Mouse (Mus musculus) small intestine, adult 2 months (tissue): ENCODE results near the gene Olfr920.

Experiments
- CTCF ChIP-seq: fragments of 200-500 bp; IDR thresholded peaks from 2 replicates; pipeline ENCODE4 v1.5.1; 2012; ENCODE audit warnings: low read depth, mild to moderate bottlenecking, control low read depth, inconsistent platforms, low read length, moderate library complexity, mixed read lengths; ENCODE audit not compliant: insufficient replicate concordance, insufficient read length; ENCODE audit errors: extremely low read depth
- POLR2A ChIP-seq: fragments of 200-500 bp; IDR thresholded peaks from 2 replicates; pipeline ENCODE4 v1.6.1; 2012; ENCODE audit warnings: low read depth, mild to moderate bottlenecking, control low read depth, inconsistent platforms, low read length, moderate library complexity

DNA sequence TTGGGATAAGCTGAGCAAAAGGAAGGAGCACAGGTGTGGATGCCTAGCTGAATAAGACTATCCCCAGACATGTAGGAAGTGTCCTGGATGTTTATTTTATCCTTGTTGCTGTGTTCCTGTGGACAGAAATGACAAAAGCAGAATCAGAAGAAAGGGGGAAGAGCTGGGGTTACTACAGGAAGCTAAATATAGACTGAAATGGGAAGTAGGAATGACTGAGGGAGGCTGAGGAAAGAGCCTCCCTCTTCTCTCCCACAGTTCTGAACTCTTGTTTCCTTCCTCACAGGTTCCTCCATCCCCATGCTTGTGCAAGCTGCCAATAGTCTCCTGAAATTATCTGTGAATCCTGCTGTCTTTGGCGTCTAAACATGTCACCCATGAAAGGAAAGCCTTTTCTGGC, 10.7 kb upstream of the Olfr920 start:
- no peak for TF ChIP-seq CTCF
- no peak for TF ChIP-seq POLR2A
